Mouse (Mus musculus): ENCODE results near the gene 4930519G04Rik.

GRCm38 (mm10) chr5:114877487-114877886 lies 24.0 kb downstream of the 4930519G04Rik start:
- TF ChIP-seq POLR2A (IDR thresholded peaks at IDR 0.05; ENCODE audit: borderline replicate concordance, extremely low read depth, insufficient read depth, insufficient read length, poor library complexity, severe bottlenecking), result no peak
- no peak for TF ChIP-seq CTCF (IDR thresholded peaks at IDR 0.05; ENCODE audit: borderline replicate concordance, extremely low read depth, insufficient read depth, insufficient read length)
